Mouse (Mus musculus) midbrain, embryonic 16.5 days (tissue): ENCODE results near the gene Opn3. TPM values are rescaled to one million over a fixed set of nuclear protein-coding genes. Genes with fewer than 3 reads are reported as not detected.

Experiments
- ATAC-seq: fragments of 200-750 bp; cut with Nextera tagmentation; 2 replicates; pipeline ENCODE4 v1.8.0; 2017; ENCODE audit warnings: moderate TSS enrichment
- H3K27ac ChIP-seq: fragments of 300-500 bp; sonication (generic); 2 replicates; pipeline ENCODE4 v1.5.1; 2014; ENCODE audit warnings: mild to moderate bottlenecking, low read length, mixed read lengths
- H3K27me3 ChIP-seq: fragments of 300-500 bp; sonication (generic); 2 replicates; pipeline ENCODE4 v1.6.1; 2014; ENCODE audit warnings: low read depth, low read length, mixed read lengths; ENCODE audit not compliant: control insufficient read depth, insufficient read depth
- H3K36me3 ChIP-seq: fragments of 300-500 bp; sonication (generic); 2 replicates; pipeline ENCODE4 v1.6.1; 2014; ENCODE audit warnings: mild to moderate bottlenecking, low read length, moderate library complexity, mixed read lengths; ENCODE audit not compliant: control insufficient read depth, insufficient read depth
- H3K4me1 ChIP-seq: fragments of 300-500 bp; sonication (generic); 2 replicates; pipeline ENCODE4 v1.6.1; 2014; ENCODE audit warnings: mild to moderate bottlenecking, low read length, mixed read lengths; ENCODE audit not compliant: control insufficient read depth, insufficient read depth
- H3K4me2 ChIP-seq: fragments of 300-500 bp; sonication (generic); 2 replicates; pipeline ENCODE4 v1.6.1; 2014; ENCODE audit warnings: mild to moderate bottlenecking, low read length, mixed read lengths
- H3K4me3 ChIP-seq: fragments of 300-500 bp; sonication (generic); 2 replicates; pipeline ENCODE4 v1.5.1; 2014; ENCODE audit warnings: low read depth, mild to moderate bottlenecking, low read length, moderate library complexity, mixed read lengths
- H3K9ac ChIP-seq: fragments of 300-500 bp; sonication (generic); 2 replicates; pipeline ENCODE4 v1.6.1; 2014; ENCODE audit warnings: low read depth, low read length, mixed read lengths
- H3K9me3 ChIP-seq: fragments of 300-500 bp; sonication (generic); replicated peaks from 2 replicates; pipeline ENCODE4 v1.6.1; 2014; ENCODE audit warnings: mild to moderate bottlenecking, low read length, mixed read lengths; ENCODE audit not compliant: control insufficient read depth, poor library complexity, severe bottlenecking
- WGBS: fragments of 180-500 bp; shearing (Covaris S2); extraction: QIAGEN DNeasy Blood & Tissue Kit; methylation state at CpG from one replicate; pipeline ENCODE4 v1.1.7; 2014; 5-methylcytosine and 5-hydroxymethylcytosine counted together
- polyA plus RNA-seq: library from polyadenylated mRNA; unstranded; fragments of >200 nt; fragmentation: Nextera tagmentation; extraction: Ambion mirVana; gene quantifications from 2 replicates; pipeline ENCODE4 v1.2.1, GENCODE M21; 2015

Opn3 gene
- polyA plus RNA-seq, 1 experiment from 2014 or later: 9.8 TPM

DNA sequence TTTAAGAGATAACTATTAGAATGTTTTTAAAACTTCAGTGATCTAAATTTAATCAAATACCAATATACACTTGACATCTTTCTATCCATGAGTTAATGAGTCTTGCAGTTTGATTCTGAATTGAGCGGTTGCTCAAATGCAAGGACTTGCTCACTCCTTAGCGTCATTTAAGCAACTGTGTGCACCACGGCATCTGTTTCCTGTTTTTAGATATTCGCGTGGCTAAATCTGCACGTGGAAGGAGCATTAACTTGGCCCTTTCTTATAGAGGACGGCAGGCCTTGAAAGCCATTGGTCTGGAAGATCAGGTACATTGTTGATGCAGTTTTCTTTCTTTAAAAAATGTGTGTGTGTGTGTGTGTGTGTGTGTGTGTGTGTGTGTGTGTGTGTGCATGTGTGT is 54.9 kb downstream of the Opn3 start:
- H3K9me3 ChIP-seq: no peaks in the 10 kb centered on the region
- no peak for ATAC-seq
- H3K4me1 ChIP-seq: no peaks in the 10 kb centered on the region; the same call in 1 of the 2 replicates
- no peak overlapping the region for H3K27ac ChIP-seq
- no peak overlapping the region for H3K4me3 ChIP-seq
- H3K36me3 ChIP-seq: no peaks in the 10 kb centered on the region
- WGBS: 80% methylated on average over 7 of the region's 7 CpGs
- no peaks in the 10 kb centered on the region for H3K27me3 ChIP-seq
- no peak overlapping the region for H3K4me2 ChIP-seq
- H3K9ac ChIP-seq: no peak overlapping the region

DNA sequence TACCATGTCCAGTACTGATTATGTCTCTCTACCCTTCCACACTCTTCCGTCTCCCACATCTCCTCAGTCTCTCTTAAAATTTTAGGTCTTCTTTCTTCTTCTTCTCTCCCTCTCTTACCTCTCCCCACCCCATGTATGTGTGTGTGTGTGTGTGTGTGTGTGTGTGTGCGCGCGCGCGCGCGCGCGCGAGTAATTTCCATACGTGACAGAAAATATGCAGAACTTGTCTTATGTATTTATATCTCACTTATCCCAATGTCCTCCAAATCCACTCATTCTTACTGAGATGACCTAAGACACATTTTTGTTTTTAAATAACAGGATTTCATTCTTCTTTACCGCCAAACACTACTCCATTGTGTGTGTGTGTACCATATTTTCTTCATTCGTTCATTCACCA is 60.1 kb downstream of the Opn3 start:
- no peak for ATAC-seq
- H3K4me3 ChIP-seq: no peak overlapping the region
- no peaks in the 10 kb centered on the region for H3K4me1 ChIP-seq
- H3K9ac ChIP-seq: no peak overlapping the region
- no peak overlapping the region for H3K27ac ChIP-seq
- H3K36me3 ChIP-seq: no peaks in the 10 kb centered on the region
- no peaks in the 10 kb centered on the region for H3K9me3 ChIP-seq
- no peak overlapping the region for H3K4me2 ChIP-seq
- 97% methylated on average over 14 of the region's 14 CpGs for WGBS
- no peaks in the 10 kb centered on the region for H3K27me3 ChIP-seq

DNA sequence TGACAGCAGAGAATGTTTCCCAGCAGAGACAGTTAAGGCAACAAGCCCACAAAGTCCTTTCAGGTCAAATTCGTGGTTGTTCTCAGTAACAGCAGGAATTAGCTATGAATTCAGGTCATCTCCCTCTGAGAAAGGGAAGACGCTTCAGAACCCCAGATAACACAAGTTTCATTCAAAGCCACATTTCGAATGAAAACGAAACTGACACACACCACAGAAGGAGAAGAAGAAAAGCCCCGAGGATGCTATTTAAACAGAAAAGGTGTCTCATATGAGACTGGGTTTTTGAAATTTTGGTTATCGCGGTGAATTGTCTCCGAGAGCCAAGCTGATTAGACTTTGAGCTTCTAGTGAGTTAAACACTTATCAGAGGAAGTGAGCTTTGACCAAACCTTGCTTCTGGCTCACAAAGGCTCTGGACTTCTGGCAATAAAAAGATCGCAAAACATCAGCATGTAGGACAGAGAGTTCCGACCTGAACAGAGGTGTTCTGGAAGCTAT is 60.8 kb downstream of the Opn3 start:
- Histone ChIP-seq H3K4me1 (no peaks in the 10 kb centered on the region), H3K9ac (no peak overlapping the region), H3K27ac (no peak overlapping the region), H3K9me3 (no peaks in the 10 kb centered on the region), H3K36me3 (no peaks in the 10 kb centered on the region), H3K4me3 (no peak overlapping the region), H3K27me3 (no peaks in the 10 kb centered on the region), H3K4me2 (no peak overlapping the region)
- 83% methylated on average over 10 of the region's 10 CpGs for WGBS
- ATAC-seq: no peak

DNA sequence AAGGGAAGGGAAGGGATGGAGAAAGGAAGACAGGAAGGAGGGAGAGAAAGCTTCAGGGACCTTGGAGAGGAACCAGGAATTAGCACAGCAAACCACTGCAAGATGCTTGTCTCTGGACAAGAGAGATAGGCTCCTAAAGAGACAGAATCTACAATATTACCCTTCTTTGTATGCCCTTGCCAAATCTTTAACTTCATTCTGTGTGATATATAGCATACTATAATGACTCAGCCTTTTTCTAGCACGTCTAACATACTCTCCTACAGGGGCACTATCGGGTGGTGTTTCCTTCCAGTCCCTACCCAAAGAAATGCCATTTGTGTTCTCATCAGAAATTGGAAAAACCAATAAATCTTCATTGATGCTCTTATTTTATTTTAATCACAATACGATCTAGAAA is 61.5 kb downstream of the Opn3 start:
- no peaks in the 10 kb centered on the region for H3K4me1 ChIP-seq
- H3K4me3 ChIP-seq: no peak overlapping the region
- no peak overlapping the region for H3K27ac ChIP-seq
- ATAC-seq: no peak
- no peaks in the 10 kb centered on the region for H3K9me3 ChIP-seq
- H3K27me3 ChIP-seq: no peaks in the 10 kb centered on the region
- no peak overlapping the region for H3K9ac ChIP-seq
- H3K4me2 ChIP-seq: no peak overlapping the region
- 88% methylated on average over 3 of the region's 3 CpGs for WGBS
- no peaks in the 10 kb centered on the region for H3K36me3 ChIP-seq

DNA sequence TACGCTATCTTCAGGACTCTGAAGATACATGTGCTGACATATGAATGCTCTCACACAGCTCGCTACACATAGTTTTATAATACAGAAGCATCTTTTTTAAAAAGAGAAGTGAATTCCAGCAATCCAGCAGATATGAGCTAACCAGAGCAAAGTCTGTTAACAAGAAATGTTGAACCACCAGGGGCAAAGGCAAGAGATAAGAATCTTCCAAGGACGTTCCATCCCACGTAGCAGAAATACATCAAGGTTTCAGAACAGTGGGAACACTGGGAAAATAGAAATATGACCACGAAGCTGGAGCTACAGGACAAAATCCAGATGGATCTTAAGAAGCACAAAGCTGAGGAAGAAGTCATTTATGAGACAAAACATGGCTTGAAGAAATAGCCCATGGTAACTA is 62.2 kb downstream of the Opn3 start:
- no peaks in the 10 kb centered on the region for H3K9me3 ChIP-seq
- no peak overlapping the region for H3K27ac ChIP-seq
- WGBS: 88% methylated on average over 5 of the region's 5 CpGs
- H3K27me3 ChIP-seq: no peaks in the 10 kb centered on the region
- no peak overlapping the region for H3K9ac ChIP-seq
- H3K4me1 ChIP-seq: no peaks in the 10 kb centered on the region
- ATAC-seq: no peak
- no peak overlapping the region for H3K4me3 ChIP-seq
- H3K4me2 ChIP-seq: no peak overlapping the region
- no peaks in the 10 kb centered on the region for H3K36me3 ChIP-seq

DNA sequence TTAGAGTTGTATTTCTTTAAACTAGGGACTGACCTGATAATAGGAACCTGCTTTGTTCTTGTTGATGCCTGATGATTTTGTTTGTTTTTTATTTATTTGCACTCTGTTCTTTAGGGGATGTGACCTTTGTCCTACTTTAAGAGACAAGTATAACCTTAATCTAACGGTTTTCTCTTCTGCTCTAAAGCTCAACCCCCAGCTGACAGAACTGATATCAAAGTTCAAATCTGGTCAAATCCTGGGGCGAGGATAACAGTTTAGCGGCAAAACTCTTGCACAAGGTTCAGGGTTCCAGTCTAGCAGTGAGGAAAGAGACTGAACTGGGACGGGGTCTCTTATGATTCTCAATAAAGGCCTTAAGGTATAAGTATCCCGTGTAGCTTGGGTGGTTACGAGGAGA is 63.3 kb downstream of the Opn3 start:
- ATAC-seq: no peak
- WGBS: 91% methylated on average over 6 of the region's 6 CpGs
- Histone ChIP-seq H3K27me3 (no peaks in the 10 kb centered on the region), H3K36me3 (no peaks in the 10 kb centered on the region), H3K27ac (no peak overlapping the region), H3K4me1 (peaks cover 6% of the 10 kb centered on the region), H3K9me3 (no peaks in the 10 kb centered on the region), H3K9ac (no peak overlapping the region), H3K4me2 (no peak overlapping the region), H3K4me3 (no peak overlapping the region)

DNA sequence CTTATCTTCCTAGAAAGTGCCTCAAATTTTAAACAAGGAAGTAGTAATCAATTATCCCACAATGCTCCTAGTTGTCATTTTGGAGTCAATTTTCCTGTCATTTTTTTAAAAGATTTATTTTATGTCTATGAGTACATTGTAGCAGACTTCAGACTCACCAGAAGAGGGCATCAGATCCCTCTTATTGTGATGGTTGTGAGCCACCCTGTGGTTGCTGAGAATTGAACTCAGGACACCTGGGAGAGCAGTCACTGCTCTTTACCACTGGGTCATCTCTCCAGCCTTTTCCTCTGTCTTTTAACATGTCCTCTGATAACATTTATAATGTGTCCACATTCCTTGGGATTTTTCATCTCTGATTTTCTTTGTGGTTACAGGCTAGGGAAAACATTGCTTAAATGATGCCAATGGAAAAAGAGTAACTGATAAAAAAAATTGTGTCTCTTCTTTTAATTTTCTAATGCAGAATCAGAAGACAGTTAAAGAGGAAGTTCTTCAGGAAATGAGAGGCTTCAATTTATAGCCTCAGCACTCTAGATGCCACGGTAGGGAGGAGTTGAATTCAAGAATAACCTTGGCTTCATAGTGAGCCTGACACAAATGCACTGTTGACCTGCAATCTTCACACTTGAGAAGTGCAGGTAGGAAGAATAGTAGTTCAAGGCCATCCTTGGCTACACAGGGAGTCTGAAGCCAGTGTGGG is 66.4 kb downstream of the Opn3 start:
- WGBS: 89% methylated on average over 1 of the region's 1 CpGs
- Histone ChIP-seq H3K9me3 (no peaks in the 10 kb centered on the region), H3K27me3 (no peaks in the 10 kb centered on the region), H3K4me2 (peak overlapping the region; percentile 55), H3K9ac (peak overlapping the region; percentile 45; the same call in 1 of the 2 replicates), H3K36me3 (no peaks in the 10 kb centered on the region), H3K4me1 (peaks cover 14% of the 10 kb centered on the region), H3K27ac (0 out of 2 replicates have a peak overlapping the region, but pooled peaks have one; percentile 10), H3K4me3 (peak overlapping the region; percentile 58)
- ATAC-seq: peak; percentile 72

GRCm38 (mm10) chr1:175625257-175625879 is 67.2 kb downstream of the Opn3 start, which contains the start of gene Fh1:
Gene Fh1 (minus strand): TSS chr1:175625635.
- Histone ChIP-seq H3K4me3 (peak within 1 kb of the TSS; percentile 58), H3K9ac (peak within 1 kb of the TSS; percentile 81), H3K9me3 (no peaks in the 10 kb centered on the region), H3K4me2 (peak within 1 kb of the TSS; percentile 90), H3K4me1 (peaks cover 14% of the 10 kb centered on the region), H3K27me3 (no peaks in the 10 kb centered on the region), H3K36me3 (no peaks in the 10 kb centered on the region), H3K27ac (peak within 1 kb of the TSS; percentile 79)
- peak; percentile 100 for ATAC-seq
- WGBS: under 1% methylated on average over 56 of the region's 58 CpGs

DNA sequence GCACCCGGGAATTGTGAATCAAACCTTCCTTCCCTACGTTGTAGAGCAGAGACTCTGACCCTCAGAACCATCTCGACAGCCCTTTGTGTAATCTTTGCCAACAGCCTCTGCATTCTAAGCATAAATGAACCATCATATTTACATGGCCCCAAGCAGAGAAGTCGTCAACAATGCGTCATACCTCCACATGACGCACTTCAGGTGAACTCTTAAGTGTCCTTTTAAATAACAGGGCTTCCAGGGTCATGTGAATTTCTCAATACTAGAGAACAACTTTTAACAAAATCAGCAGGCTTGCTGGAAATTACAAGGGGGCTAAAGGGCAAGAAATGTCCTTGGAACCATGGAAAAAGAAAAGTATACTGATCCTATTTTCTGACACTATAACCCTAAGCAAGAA is 68.9 kb downstream of the Opn3 start:
- no peaks in the 10 kb centered on the region for H3K9me3 ChIP-seq
- no peak overlapping the region for H3K27ac ChIP-seq
- no peak overlapping the region for H3K9ac ChIP-seq
- no peak for ATAC-seq
- 87% methylated on average over 6 of the region's 6 CpGs for whole genome bisulfite sequencing
- H3K27me3 ChIP-seq: no peaks in the 10 kb centered on the region
- no peak overlapping the region for H3K4me2 ChIP-seq
- H3K36me3 ChIP-seq: 0 out of 2 replicates have a peak, but pooled peaks cover 2% of the 10 kb centered on the region
- H3K4me3 ChIP-seq: no peak overlapping the region
- H3K4me1 ChIP-seq: peaks cover 14% of the 10 kb centered on the region
